Mouse (Mus musculus): ENCODE results near the gene Tmed2.
"Not testable (repeated sequence)": the region's sequence is repeated elsewhere in the genome, so short reads cannot be mapped to it uniquely, and the experiment has no call there.

Gene Tmed2

DNA sequence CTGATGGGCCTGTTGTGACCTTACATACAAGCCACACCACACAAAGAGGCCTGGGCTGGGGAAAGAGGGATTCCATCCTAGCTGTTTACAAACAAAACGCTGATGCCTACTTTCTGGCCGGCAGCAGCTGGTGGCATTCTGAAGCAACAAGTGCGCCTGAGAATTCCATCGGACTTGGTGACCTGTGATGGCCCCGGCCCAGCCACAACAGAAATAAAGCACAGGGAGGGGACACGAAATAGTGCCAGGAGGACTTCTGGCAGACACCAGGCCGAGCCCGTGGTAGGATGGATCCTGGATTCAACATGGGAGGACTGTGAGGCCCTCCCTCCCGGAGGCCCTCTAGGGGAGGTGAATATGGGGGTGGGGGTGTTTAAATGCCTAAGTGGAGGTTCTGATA lies 11.7 kb upstream of the Tmed2 start:
- no peak for DNase-seq (ENCODE audit: low spot score)

DNA sequence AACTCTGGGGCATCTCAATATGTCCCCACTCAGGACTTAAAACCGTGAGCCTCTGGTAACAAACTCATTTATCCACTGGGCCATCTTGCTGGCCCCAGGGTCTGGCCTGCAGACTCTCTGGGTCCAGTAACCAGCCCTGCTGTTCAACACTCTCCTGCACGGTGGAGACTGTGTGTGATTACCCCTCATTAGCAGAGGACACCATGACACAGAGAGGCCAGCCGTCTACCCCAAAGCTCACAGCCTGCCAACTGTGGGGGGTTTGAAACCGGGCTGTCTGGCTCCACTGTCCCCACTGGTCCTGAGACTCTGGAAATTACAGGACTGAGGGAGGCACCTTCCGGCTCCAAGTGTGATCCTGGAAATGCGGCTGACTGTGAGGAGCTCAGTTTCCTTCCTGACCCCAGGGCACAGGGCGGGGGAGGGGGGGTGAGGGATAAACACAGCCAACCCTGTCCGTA lies 11.3 kb upstream of the Tmed2 start:
- no peak for DNase-seq (ENCODE audit: low spot score)

DNA sequence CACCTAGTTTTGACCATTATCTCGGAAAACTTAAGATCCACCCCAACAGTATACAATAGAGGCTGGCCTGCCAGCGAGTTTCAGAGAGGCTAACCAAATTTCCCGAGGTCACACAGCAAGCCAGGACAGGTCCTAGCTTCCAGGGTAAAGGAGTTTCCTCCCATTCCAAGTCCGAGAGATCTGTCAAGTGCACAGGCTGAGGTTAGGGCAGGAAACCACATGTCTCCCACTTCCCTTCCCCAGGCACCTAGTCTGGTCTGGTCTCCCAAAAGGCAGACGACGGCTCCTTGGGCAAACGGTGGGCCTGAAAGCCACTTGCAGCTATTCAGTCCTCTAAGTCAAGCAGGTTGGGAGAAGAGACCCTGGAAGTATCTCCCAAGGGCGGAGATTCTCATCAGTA lies 10.8 kb upstream of the Tmed2 start:
- DNase-seq (ENCODE audit: low spot score), result no peak

DNA sequence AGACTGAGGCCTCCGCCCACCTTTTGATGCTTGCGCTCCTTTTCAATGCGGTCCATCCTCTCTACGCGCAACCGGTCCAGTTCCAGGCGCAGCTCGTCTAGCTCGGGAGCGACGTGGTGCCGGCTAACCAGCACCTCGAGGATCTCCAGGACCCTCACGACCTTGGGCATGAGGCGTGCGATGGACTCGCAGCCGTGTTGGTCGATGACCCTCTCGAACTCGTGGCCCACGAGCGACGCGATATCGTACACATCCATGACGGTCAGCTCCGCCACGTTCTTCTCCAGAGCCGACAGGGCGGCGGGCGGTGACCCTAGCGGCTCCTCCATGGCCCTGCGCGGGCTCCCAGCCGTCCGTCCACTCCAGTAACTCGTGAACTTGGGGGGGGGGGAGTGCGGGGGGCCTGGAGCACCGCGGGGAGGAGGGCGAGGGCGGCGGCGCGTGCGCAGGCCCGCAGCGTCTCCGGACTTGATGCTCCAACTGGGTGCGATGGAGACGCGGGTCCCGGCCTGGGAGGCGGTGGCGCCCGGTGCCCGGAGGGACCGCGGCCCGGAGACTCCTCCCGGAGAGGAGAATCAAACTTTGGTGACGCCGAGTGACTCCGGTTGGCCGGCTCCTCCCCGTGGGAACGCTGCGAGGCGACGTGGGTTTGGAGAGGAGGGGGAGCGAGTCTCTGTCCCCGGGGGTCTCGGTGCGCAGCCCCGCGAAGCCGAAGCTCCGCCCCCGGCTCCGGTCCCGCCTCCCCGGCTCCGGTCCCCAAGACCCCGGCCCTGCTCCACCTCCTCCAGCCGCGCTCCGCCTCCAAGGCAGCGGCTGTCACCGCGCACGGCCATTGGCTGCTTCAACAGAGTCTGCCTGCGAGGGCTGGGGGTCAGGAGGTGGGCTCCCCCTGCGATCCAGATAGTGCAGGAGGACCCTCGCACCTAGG lies 9.6 kb upstream of the Tmed2 start, which contains the start of gene Rilpl1:
TSS of gene Rilpl1 (minus strand) at position 737 of the 928 bp plus-strand sequence.
- DNase-seq (ENCODE audit: low spot score), result peak; percentile 75

DNA sequence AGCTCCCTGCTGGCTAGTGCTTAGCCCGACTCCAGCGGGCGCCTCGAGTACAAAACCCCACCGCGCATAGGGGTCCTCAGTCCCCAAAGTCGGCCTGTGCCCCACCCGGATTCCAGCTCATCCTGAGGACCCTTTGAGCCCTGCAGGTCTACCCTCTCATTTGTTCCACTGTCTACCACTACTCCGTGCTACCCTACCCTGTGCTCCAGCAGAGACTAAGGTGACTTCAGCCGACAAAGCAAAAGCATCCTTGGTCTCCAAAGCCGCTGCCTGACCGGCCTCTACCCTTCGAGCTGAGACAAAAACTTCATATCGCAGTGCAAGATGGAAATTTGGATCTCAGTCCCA lies 8.9 kb upstream of the Tmed2 start:
- DNase-seq (ENCODE audit: low spot score), result no peak

DNA sequence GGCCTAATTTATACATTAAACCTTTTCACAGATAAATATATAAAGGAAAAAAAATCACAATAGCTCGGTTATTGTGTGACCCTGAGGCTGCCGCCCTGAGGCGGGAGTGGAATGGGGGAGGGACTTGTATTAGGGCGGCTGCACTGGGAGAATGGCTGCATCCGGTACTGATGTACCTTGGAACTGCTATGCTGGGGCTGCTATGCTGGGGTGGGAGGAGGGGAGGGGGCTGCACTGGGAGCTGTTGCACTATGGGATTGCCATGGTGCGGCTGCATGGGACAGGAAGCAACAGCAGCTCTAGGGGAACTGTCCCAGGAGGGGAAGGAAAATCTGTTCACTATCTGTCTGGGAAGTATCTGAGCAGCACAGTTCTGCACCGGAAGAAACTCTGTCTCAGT lies 8.0 kb upstream of the Tmed2 start:
- DNase-seq (ENCODE audit: low spot score), result no peak

DNA sequence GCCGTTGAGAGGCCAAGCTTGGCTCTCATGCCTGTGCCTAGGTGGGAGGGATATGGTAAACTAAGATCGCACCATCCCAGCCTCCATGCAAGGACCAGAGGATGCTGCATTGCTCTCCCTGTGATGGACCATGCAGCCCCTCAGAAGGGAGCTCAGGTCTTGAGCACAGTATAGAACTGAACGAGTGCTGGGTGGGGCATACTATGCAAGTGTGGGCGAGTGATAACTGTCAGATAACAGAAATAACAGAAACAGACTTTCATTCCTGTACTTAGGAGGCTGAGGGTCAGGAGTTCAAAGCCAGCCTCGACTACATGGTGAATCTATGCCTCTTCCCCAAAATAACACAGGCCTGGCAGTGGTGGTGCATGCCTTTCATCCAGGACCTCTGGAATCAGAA lies 5.5 kb upstream of the Tmed2 start:
- DNase-seq (ENCODE audit: low spot score), result no peak

DNA sequence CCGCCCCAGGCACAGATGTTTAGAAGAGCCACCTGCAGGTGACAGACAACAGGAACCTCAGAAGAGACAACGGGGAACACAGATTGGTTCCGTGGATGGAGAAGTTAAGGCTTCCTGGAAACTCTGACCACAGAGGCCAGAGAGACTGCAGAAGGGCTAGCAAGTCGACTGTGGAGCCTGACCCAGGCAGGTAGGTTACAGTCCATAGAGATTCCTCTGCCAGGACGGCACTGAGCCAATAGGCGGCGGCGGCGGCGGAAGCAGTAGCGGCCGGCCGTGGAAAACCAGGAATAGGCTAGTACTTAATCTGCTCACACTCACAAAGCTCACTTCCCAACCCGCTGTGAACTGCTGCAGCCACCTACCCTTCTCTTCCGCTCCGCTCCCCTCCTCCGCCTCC lies 3.7 kb upstream of the Tmed2 start:
- DNase-seq (ENCODE audit: low spot score), result no peak

DNA sequence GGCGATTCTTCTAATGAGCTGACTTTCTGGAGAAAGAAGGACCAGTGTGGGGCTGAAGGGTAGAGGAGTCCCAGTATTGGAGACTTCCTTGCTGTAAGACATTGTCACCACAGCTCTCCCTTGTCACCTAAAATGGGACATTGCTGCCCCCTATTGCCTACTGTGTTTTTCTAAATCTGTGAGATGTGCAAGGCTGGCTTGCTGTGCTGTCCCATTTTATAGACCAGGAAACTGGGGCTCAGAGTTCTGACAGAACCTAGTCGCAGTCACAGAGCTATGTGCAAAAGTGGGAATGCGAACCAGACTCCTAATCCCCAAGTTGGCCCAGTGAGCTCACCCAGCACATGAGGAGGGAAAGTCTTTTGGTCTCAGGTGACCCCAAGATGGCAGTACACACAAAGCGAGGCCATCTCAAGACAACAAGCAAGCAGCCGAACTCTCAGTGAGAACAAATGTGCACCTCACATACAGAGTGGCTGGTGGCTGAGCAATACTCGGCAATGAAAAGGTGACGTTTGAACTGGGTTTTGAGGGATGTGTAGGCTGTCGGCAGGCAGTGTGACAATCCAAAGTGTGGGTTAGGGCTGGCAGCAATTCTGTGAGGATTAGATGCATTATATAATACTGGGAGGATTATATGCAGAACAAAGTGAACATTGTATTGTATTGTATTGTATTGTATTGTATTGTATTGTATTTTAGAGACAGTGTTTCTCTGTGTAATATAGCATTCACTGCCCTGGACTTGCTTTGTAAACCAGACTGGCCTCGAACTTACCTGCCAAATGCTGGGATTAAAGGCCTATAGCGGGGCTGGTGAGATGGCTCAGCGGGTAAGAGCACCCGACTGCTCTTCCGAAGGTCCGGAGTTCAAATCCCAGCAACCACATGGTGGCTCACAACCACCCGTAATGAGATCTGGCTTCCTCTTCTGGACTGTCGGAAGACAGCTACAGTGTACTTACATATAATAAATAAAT lies 1.4 kb upstream of the Tmed2 start:
- DNase-seq (ENCODE audit: low spot score), result peak; percentile 83

DNA sequence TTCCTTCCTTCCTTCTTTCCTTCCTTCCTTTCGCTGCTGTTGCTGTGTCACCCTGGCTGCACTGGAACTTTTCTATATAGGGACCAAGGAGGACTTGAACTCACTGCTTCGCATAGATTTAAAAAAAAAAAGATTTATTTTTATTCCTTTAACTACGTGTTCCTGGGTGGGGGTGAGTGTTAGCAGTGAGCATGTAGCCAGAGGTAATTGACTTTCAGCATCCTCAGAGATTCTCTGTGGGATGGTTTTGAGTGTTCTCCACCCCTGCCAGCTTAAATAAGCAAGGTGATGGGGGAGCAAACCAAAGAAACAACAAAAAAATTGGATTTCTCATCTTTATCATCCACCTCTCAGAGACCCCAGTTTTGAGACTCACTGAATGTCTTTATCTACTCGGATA lies 590 bp upstream of the Tmed2 start:
- DNase-seq (ENCODE audit: low spot score), result no peak

DNA sequence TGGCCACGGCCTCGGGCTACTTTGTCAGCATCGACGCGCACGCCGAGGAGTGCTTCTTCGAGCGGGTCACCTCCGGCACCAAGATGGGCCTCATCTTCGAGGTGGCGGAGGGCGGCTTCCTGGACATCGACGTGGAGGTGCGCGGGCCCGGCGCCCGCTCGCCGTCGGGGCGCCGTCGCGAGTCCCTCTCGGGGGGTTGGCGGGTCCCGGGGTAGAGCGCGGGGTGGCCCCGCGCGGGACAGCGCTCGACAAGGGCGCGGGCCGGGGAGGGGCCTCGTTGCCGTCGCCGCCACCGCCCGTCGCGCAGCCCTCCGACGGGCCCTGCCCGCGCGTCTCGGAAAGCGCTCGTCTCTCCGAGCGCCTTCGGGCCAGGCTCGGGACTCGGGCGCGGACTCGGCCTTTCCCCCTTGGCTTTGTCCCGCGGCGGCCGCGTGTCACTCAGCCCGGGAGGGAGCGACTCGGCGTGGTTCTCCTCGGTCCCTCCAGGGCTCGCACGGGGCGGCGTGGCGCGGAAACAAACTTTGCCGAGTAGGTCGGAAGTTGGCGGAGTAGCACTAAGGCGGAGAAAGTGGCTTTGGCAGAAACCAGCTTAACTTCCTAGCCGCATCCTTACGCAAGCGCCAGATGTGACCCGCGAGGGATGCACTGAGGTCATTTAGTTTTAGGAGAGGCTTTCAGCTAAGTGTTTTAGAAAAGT lies 558 bp downstream of the Tmed2 start:
- no peak for DNase-seq (ENCODE audit: low spot score)

DNA sequence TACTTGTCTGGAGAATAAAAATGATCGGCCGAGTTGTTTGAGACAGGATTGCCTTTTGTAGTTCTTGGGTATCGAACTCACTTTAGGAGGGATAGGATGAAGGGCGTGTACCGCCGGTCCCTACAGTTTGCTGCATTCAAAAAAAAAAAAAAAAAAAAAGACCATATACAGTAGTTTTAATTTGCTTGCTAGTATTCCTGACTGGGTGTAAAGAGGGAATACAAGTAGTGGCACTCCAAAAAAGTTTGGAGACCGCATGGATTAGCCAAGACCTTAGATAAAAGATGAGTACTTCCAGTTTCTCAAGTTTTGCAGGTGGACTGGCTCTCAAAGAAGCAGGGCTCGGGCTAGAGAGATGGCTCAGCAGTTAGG lies 1.1 kb downstream of the Tmed2 start:
- DNase-seq (ENCODE audit: low spot score), result no peak

DNA sequence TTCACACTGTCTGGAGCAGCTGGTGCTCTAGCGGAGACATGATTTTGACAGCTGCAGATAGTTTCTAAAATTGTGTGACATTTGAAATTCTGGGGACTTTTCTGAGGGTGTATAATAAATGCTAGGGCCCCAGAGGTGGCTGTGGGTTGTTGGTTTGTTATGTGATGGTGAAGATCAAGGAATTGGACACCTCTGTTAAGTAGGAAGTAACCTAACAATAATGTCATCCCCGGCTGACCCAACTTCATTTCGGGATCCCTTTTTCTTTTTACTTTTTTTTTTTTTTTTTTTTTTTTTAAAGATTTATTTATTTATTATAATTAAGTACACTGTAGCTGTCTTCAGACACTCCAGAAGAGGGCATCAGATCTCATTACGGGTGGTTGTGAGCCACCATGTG lies 10.2 kb downstream of the Tmed2 start:
- DNase-seq (ENCODE audit: low spot score), result not testable (repeated sequence)

DNA sequence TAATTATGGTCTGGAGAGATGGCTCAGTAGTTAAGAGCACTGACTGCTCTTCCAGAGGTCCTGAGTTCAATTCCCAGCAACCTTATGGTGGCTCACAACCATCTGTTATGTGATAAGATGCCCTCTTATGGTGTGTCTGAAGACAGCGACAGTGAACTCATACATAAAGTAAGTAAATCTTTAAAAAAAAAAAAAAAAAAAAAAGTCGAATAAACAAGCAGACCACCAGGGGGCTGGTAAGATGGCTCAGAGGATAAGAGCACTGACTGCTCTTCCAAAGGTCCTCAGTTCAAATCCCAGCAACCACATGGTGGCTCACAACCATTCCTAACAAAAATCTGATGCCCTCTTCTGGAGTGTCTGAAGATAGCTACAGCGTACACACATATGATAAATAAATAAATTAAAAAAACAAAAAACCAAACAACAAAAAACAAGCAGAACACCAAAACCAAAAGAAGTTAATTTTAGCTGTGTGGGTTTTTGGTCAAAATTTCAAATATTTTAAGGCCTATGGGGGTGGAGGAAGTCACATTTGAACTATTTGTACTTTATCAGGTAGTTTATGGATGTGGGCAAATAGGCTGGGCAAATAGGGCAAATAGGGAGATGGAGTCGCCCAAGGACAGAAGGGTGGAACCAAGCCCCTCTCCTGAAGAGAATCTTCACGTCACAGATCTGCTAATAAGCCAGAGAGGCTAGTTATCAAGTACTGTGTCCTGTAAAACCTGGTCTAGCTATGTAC lies 11.0 kb downstream of the Tmed2 start:
- not testable (repeated sequence) for DNase-seq (ENCODE audit: low spot score)

DNA sequence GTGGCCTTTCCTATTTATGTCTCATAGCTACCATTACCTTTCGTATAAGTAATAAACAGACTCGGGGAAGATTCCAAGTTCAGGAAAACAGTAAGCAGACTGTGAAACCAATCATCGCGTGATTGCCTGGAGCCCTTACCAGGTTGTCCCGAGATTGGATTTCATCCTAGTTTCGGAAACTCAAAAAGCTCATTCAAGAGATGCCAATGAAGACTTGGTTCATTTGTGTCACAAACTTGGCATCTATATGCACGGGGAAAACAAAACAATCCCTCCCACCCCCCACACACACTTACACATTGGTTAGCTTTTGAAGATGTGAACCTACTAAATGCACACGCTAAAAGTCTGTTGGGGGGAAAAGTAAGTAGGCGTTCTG lies 11.6 kb downstream of the Tmed2 start:
- DNase-seq (ENCODE audit: low spot score), result no peak

DNA sequence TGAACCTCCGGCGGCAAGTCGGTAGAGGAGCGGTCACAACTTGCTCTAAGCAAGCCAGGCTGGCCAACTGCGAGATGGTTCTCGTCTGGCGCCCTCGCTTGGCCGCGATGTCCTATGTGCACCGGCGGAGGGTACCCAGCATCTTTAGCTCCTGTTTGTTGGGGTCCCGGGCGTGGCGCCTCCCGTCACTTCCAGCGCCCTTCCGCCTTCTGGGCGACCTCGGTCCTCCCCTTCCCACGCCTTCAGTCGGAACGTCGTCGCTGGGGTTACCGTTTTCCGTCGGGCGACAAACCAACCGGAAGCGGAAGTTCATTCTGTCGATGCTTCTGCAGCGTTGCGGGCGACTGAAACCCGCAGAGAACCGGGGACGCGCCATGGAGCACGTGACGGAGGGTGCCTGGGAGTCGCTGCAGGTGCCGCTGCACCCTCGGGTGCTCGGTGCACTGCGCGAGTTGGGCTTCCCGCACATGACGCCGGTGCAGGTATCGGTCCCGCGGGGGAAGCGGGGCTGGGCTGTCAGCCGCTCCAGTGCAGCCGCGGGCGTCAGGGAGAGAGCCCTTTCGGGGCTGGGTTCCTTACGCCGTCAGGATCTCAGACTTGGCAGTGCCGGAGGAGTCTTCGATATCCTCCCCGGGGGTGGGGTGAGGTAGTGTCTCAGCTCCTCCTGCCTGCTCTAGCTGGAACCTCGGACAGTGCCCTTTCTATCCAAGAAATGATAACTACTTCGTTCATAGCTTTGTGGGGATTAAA lies 12.2 kb downstream of the Tmed2 start, which contains the start of gene Ddx55:
TSS of gene Ddx55 (plus strand) at position 307 of the 750 bp plus-strand sequence.
- peak; percentile 89 for DNase-seq (ENCODE audit: low spot score)

DNA sequence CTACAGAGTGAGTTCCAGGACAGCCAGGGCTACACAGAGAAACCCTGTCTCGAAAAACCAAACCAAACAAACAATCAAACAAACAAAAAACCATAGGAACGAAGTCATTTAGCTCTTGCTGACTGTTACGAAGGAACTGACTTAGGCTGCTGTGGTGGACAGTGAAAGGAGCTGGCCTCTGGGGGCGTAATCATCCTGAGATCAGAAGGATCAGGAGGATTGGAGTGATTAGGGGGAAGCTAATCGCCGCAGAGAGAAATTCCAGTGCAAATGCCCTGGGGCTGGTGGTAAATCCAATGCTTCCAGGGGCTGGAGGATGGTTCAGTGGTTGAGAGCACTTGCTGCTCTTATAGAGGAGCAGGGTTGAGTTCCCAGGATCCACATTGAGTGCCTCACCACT lies 13.1 kb downstream of the Tmed2 start:
- no peak for DNase-seq (ENCODE audit: low spot score)

DNA sequence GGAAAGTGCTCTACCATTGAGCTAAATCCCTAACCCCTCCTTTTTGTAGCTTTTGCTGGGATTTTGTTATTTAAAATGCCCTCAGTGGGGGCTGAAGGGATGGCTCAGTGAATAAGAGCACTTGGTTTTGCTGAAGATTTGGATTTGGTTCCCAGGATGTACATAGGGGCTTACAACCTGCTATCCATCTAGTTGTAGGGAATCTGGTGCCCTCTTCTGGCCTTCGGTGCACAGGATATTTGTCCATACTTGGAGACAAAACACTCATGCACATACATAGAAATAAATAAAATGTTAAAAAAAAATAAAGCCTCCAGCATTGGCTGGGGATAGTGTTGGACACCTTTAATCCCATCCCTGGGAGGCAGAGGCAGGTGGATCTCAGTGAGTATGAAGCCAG lies 14.7 kb downstream of the Tmed2 start:
- DNase-seq (ENCODE audit: low spot score), result no peak

DNA sequence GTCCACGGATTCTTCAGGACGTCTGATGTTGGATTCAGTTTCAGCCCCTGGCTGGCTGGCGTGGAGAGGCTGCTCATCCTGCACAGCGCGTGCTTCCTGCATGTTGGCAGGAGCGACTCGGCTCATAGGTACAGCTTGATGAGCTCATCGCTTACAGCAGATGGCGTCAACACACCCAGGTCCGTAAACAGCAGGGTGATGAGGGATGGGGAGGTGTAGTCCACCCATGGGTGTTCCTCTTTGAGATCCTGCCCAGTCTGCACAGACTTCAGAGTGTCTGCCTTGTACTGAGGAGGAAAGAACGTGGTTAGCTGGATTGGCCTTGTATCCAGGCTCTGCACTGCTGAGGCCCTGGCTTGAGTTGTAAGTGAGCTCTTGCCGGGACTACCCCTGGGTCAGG lies 30.6 kb downstream of the Tmed2 start:
- peak; percentile 74 for DNase-seq (ENCODE audit: low spot score)

DNA sequence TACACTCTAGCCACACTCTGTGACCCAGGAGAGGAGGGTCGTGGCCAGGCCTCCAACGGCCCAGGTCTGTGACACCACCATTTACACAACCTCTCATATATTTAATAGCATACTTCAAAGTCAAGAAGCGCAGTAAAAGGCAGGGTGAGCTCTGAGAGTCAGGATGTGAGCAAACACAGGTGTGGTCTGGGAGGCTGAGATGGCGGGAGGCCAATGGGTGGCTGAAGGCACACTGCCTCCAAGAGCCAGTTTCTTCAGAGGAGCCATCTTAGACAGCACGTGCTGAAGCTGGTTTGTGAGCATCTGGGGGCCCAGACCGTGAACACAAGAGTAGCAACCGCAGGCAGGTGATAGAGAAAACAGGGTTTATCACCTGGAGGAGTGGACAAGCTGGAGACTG lies 35.0 kb downstream of the Tmed2 start:
- DNase-seq (ENCODE audit: low spot score), result no peak

All from layer of hippocampus, adult 11-12 months (tissue).